Mouse (Mus musculus) bone marrow, adult 2 months (tissue): ENCODE measurements at regions not wholly inside any gene's neighbourhood (a gene's known extent, or its start where the extent isn't known, plus 50 kb on each side); places are given as distances from the start of the nearest gene placed in this dataset.

Source experiments
- CTCF ChIP-seq: fragments of 200-500 bp; IDR thresholded peaks from 2 replicates; pipeline ENCODE4 v1.5.1; 2011; ENCODE audit warnings: low read length, control low read depth; ENCODE audit not compliant: control insufficient read depth, insufficient read depth
- POLR2A ChIP-seq: fragments of 200-500 bp; IDR thresholded peaks from 2 replicates; pipeline ENCODE4 v1.6.1; 2011; ENCODE audit warnings: low read depth, mild to moderate bottlenecking, control low read depth, low read length, borderline replicate concordance; ENCODE audit not compliant: control insufficient read depth

- TF ChIP-seq CTCF = no peak
- no peak for TF ChIP-seq POLR2A
Measured at GRCm38 (mm10) chr4:70810956-70811316, 276.1 kb upstream of the Megf9 start.
